Mouse (Mus musculus): ENCODE data around the gene Esrrg.

The Esrrg gene

GRCm38 (mm10) chr1:187650786-187651687 is 42.4 kb downstream of the Esrrg start:
- no peak for DNase-seq

DNA sequence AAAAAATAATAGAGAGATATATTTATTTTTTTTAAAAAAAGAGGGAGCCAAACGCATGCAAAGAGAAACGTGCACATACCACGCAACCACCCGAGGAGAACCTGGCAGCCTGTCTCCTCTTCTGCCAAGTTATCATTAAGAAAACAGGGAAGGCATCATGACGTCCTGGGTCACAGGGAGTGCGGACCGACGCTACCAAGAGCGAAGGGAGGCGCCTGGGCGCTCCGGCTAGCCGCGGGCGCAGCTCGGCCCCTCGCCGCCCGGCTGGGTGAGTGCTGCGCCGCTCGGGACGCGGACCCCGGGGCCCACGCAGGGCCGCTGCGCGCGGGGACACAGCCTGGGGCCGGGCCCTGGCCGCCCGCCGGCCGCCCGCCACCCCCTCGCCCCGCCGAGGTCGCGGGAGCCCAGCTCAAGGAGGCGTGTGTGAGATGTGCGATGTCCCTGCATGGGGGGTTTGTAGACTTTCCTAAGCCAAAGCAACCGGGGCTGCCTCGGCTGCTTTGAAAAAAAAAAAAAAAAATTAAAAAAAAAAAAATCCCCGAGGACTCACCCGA is 43.2 kb downstream of the Esrrg start:
- DNase-seq = peak; percentile 70

DNA sequence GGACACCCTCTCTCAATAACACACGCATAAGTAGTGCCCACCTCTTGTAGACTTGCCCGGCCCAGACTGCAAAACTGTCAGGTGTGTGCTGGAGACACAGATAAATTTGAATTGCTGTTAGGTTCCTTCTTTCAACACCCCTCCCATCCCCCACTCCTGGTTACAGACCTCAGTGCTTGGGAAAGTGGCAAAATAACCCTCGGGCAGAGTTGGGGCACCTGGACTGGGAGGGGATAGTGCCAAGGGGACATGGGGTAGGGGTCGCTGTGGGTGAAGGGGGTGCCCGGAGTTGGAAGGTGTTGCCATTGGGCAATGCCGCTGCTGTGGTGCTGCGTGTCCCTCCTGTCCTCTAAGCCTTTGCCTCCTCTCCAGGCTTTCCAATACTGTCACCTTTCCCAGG is 43.9 kb downstream of the Esrrg start:
- DNase-seq = no peak

- DNase-seq = peak; percentile 57
Observed at GRCm38 (mm10) chr1:187653390-187653789, 44.8 kb downstream of the Esrrg start.

DNA sequence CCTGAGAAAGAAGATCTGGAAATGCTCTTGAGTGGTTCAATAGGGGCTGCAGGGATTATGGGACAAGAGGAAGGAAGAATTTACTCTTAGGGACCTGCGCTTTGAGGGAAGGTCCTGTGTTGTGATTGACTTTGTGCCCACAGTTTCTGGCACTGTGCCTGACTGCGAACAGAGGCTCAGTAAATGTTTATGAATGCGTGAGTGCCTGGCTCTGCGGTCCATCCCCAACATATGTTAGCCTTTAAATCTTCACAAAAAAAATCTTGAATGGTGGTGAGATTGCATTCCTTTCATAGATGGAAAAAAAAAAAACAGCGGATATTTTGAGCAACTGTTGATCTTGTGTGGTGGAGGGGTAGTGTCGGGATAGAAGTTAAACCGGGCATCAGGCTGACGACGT is 52.4 kb downstream of the Esrrg start:
- DNase-seq = no peak

GRCm38 (mm10) chr1:187662083-187662609 is 53.6 kb downstream of the Esrrg start:
- DNase-seq = peak; percentile 90

GRCm38 (mm10) chr1:187663376-187663775 is 54.8 kb downstream of the Esrrg start:
- DNase-seq = peak; percentile 75

GRCm38 (mm10) chr1:187664261-187664660 is 55.7 kb downstream of the Esrrg start:
- no peak for DNase-seq

DNA sequence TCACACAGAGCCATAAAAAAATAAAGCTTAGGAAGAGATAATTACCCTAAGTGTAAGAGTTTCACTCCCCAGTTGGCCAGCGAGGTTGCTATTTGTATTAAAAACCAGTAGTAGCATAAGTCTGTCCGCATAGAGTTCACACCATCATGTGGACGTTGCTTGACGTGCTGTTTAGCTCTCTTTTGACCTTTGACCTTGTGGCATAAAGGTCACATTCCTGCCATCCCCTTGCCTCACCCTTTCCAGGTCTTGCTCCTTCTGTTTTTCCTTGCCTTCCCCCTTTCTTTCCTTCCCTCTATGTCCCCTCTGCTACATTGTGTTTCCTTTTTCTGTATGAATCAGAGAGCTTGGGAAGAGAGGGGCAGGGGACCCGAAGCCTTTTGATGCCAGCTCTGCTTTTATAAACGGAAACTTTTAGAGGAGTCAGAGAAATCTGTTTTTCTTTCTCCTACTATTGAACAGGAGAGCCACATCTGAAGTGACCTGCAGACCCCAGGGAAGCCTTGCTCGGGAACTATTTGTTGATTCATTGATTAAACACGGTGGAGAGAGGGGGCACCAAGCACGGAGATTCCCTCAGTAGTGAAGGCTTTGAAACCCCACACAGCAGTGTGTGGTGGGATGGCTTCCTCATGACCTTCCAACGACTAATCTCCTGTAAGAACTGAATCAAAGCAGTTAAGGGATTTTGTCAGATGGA is 57.5 kb downstream of the Esrrg start:
- no peak for DNase-seq

DNA sequence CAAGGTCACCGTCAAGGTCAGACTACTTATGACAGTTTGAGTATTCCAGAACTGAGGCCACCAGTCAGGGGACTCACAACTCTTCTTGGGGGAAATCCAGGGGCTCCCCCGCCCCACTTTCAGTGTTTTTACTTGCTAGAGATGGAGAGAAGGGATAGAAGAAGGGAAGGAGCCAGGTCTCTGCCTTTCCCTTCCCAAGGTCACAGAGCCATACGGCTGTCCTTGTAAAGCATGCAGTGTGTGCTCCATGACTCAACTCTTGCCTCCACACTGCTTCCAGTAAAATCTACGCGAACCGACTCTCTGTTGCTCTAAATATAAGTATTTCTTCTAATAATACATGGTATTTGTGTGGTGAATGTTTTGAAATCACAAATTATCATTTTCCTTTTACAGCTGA is 61.2 kb downstream of the Esrrg start:
- no peak for DNase-seq

- DNase-seq = no peak
Observed at GRCm38 (mm10) chr1:187672446-187672845, 63.9 kb downstream of the Esrrg start.

- DNase-seq = no peak
Observed at GRCm38 (mm10) chr1:187674771-187675186, 66.2 kb downstream of the Esrrg start.

- no peak for DNase-seq
Observed at GRCm38 (mm10) chr1:187676626-187677025, 68.0 kb downstream of the Esrrg start.

DNA sequence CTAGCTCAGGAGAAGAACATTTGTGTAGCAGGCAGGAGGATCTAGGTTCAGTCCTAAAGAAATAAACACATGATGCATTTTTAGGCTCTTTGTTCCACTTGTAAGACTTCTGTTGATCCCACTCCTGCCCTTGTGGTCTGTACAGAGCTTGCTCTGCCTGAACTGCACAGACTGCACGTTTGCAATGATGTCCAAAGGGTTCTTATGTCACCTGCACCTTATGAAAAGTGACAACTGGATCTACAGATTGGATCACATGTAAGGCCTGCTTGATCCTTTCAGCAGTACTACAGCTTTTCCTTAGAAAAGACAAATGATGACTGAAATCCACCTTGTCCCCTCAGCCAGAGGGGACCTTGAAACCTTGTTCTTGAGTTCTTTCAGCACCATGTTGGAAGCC is 70.7 kb downstream of the Esrrg start:
- DNase-seq = no peak

GRCm38 (mm10) chr1:187684519-187684918 is 75.9 kb downstream of the Esrrg start:
- no peak for DNase-seq

- DNase-seq = peak; percentile 86
Observed at GRCm38 (mm10) chr1:187691846-187692525, 83.4 kb downstream of the Esrrg start.

DNA sequence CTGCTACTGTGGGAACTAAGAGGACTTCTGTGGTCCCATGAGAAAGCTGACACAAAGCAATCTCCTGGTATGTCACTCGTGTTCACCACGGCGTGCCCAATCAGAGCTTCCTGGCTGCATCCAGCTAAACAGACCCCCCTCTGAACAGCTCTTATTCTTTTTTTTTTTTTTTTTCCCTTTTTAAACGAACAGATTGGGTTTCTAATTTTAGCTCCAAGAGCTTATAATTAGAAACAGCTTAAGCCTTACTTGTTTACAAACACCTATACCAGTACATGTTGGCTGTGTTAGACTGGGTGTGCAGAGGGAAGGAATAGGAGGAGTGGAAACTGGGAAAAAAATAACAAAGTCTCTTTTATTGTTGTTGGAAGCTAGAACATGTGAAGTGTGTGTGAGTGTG is 86.3 kb downstream of the Esrrg start:
- no peak for DNase-seq

- no peak for DNase-seq
Observed at GRCm38 (mm10) chr1:187698201-187698600, 89.6 kb downstream of the Esrrg start.

- no peak for DNase-seq
Observed at GRCm38 (mm10) chr1:187700963-187701362, 92.4 kb downstream of the Esrrg start.

- DNase-seq = no peak
Observed at GRCm38 (mm10) chr1:187704921-187705320, 96.3 kb downstream of the Esrrg start.

- no peak for DNase-seq
Observed at GRCm38 (mm10) chr1:187705348-187705747, 96.8 kb downstream of the Esrrg start.

- DNase-seq = peak; percentile 44
Observed at GRCm38 (mm10) chr1:187706046-187706445, 97.5 kb downstream of the Esrrg start.

GRCm38 (mm10) chr1:187707176-187707575 is 98.6 kb downstream of the Esrrg start:
- no peak for DNase-seq

Measured in kidney, adult 9 months (tissue).